Mouse (Mus musculus): ENCODE results near the gene Srarp. TPM values are rescaled to one million over a fixed set of nuclear protein-coding genes. Genes with fewer than 3 reads are reported as not detected.
A peak's percentile ranks its signal among the peaks of the same experiment; 100 is the strongest.

The Srarp gene
- polyA plus RNA-seq, 1 experiment from 2014 or later, result not detected

- H3K27me3 ChIP-seq (ENCODE audit: insufficient read depth, poor library complexity, severe bottlenecking), result no peaks in the 10 kb centered on the region
- H3K36me3 ChIP-seq, result peaks cover 76% of the 10 kb centered on the region
- H3K9me3 ChIP-seq, result no peaks in the 10 kb centered on the region
- peaks cover 31% of the 10 kb centered on the region for H3K4me1 ChIP-seq (replicated peaks)
- DNase-seq (ENCODE audit: low spot score), result no peak
- no peak overlapping the region for H3K27ac ChIP-seq
- no peak overlapping the region for H3K4me3 ChIP-seq
- WGBS, result 87% methylated on average over 14 of the region's 14 CpGs
These were observed 18.9 kb upstream of the Srarp start for GRCm38 (mm10) chr4:141454581-141455350.

GRCm38 (mm10) chr4:141451916-141452450 is 16.1 kb upstream of the Srarp start:
- H3K27ac ChIP-seq, result no peak overlapping the region
- peaks cover 94% of the 10 kb centered on the region for H3K36me3 ChIP-seq
- H3K9me3 ChIP-seq, result no peaks in the 10 kb centered on the region
- no peaks in the 10 kb centered on the region for H3K27me3 ChIP-seq (ENCODE audit: insufficient read depth, poor library complexity, severe bottlenecking)
- DNase-seq (ENCODE audit: low spot score), result no peak
- 93% methylated on average over 9 of the region's 9 CpGs for WGBS
- H3K4me1 ChIP-seq (replicated peaks), result peaks cover 9% of the 10 kb centered on the region
- H3K4me3 ChIP-seq, result no peak overlapping the region

- Histone ChIP-seq H3K27me3 (ENCODE audit: insufficient read depth, poor library complexity, severe bottlenecking) (no peaks in the 10 kb centered on the region), H3K4me3 (no peak overlapping the region), H3K27ac (no peak overlapping the region), H3K36me3 (peaks cover 96% of the 10 kb centered on the region), H3K9me3 (no peaks in the 10 kb centered on the region), H3K4me1 (replicated peaks) (peaks cover 13% of the 10 kb centered on the region)
- WGBS, result 93% methylated on average over 2 of the region's 2 CpGs
- DNase-seq (ENCODE audit: low spot score), result no peak
These were observed 15.3 kb upstream of the Srarp start for GRCm38 (mm10) chr4:141451251-141451650.

- no peak for DNase-seq (ENCODE audit: low spot score)
- Histone ChIP-seq H3K4me3 (peak overlapping the region; percentile 98; the same call in 1 of the 2 replicates), H3K27me3 (ENCODE audit: insufficient read depth, poor library complexity, severe bottlenecking) (no peaks in the 10 kb centered on the region; the same call in 1 of the 2 replicates), H3K4me1 (replicated peaks) (peaks cover 30% of the 10 kb centered on the region), H3K36me3 (peaks cover 49% of the 10 kb centered on the region), H3K27ac (no peak overlapping the region), H3K9me3 (no peaks in the 10 kb centered on the region)
- WGBS, result 79% methylated on average over 7 of the region's 7 CpGs
These were observed 10.3 kb upstream of the Srarp start for GRCm38 (mm10) chr4:141446211-141446610.

- H3K27ac ChIP-seq, result peak overlapping the region; percentile 99
- no peaks in the 10 kb centered on the region for H3K9me3 ChIP-seq
- H3K4me3 ChIP-seq, result peak overlapping the region; percentile 98
- peaks cover 40% of the 10 kb centered on the region for H3K36me3 ChIP-seq
- H3K27me3 ChIP-seq (ENCODE audit: insufficient read depth, poor library complexity, severe bottlenecking), result no peaks in the 10 kb centered on the region; the same call in 1 of the 2 replicates
- WGBS, result 19% methylated on average over 14 of the region's 14 CpGs
- DNase-seq (ENCODE audit: low spot score), result no peak
- peaks cover 30% of the 10 kb centered on the region for H3K4me1 ChIP-seq (replicated peaks)
These were observed 9.4 kb upstream of the Srarp start for GRCm38 (mm10) chr4:141445328-141445720.

GRCm38 (mm10) chr4:141444451-141445327 is 8.8 kb upstream of the Srarp start, which contains the start of gene Zbtb17:
Gene Zbtb17, plus strand, starts transcription at chr4:141444654.
- Histone ChIP-seq H3K9me3 (no peaks in the 10 kb centered on the region), H3K4me1 (replicated peaks) (peaks cover 30% of the 10 kb centered on the region), H3K4me3 (peak within 1 kb of the TSS; percentile 98), H3K27me3 (ENCODE audit: insufficient read depth, poor library complexity, severe bottlenecking) (no peaks in the 10 kb centered on the region; the same call in 1 of the 2 replicates), H3K36me3 (peaks cover 34% of the 10 kb centered on the region), H3K27ac (peak within 1 kb of the TSS; percentile 99)
- WGBS, result 1% methylated on average over 102 of the region's 102 CpGs
- peak; percentile 91 for DNase-seq (ENCODE audit: low spot score)

- Histone ChIP-seq H3K9me3 (no peaks in the 10 kb centered on the region), H3K27me3 (ENCODE audit: insufficient read depth, poor library complexity, severe bottlenecking) (no peaks in the 10 kb centered on the region; the same call in 1 of the 2 replicates), H3K27ac (peak overlapping the region; percentile 99), H3K4me1 (replicated peaks) (peaks cover 30% of the 10 kb centered on the region), H3K36me3 (peaks cover 26% of the 10 kb centered on the region), H3K4me3 (peak overlapping the region; percentile 98)
- WGBS, result 56% methylated on average over 11 of the region's 11 CpGs
- DNase-seq (ENCODE audit: low spot score), result no peak
These were observed 7.9 kb upstream of the Srarp start for GRCm38 (mm10) chr4:141443641-141444429.

- peaks cover 23% of the 10 kb centered on the region for H3K4me1 ChIP-seq (replicated peaks)
- no peaks in the 10 kb centered on the region for H3K9me3 ChIP-seq
- H3K27me3 ChIP-seq (ENCODE audit: insufficient read depth, poor library complexity, severe bottlenecking), result no peaks in the 10 kb centered on the region; the same call in 1 of the 2 replicates
- DNase-seq (ENCODE audit: low spot score), result no peak
- H3K4me3 ChIP-seq, result no peak overlapping the region
- no peak overlapping the region for H3K27ac ChIP-seq
- H3K36me3 ChIP-seq, result no peaks in the 10 kb centered on the region
These were observed 5.0 kb upstream of the Srarp start for GRCm38 (mm10) chr4:141440877-141441276.

GRCm38 (mm10) chr4:141439083-141439803 is 3.3 kb upstream of the Srarp start:
- no peak for DNase-seq (ENCODE audit: low spot score)
- H3K36me3 ChIP-seq, result no peaks in the 10 kb centered on the region
- peaks cover 7% of the 10 kb centered on the region; the same call in 1 of the 2 replicates for H3K4me1 ChIP-seq (replicated peaks)
- H3K27me3 ChIP-seq (ENCODE audit: insufficient read depth, poor library complexity, severe bottlenecking), result no peaks in the 10 kb centered on the region; the same call in 1 of the 2 replicates
- no peak overlapping the region for H3K4me3 ChIP-seq
- H3K27ac ChIP-seq, result no peak overlapping the region
- WGBS, result 86% methylated on average over 12 of the region's 12 CpGs
- H3K9me3 ChIP-seq, result no peaks in the 10 kb centered on the region

GRCm38 (mm10) chr4:141433191-141433590 is 2.7 kb downstream of the Srarp start:
- Histone ChIP-seq H3K4me1 (replicated peaks) (no peaks in the 10 kb centered on the region), H3K27ac (no peak overlapping the region), H3K4me3 (no peak overlapping the region), H3K36me3 (no peaks in the 10 kb centered on the region), H3K9me3 (no peaks in the 10 kb centered on the region), H3K27me3 (ENCODE audit: insufficient read depth, poor library complexity, severe bottlenecking) (peaks cover 7% of the 10 kb centered on the region; the same call in 1 of the 2 replicates)
- DNase-seq (ENCODE audit: low spot score), result no peak
- 85% methylated on average over 18 of the region's 18 CpGs for WGBS

GRCm38 (mm10) chr4:141432666-141433065 is 3.2 kb downstream of the Srarp start:
- Histone ChIP-seq H3K4me3 (no peak overlapping the region), H3K9me3 (no peaks in the 10 kb centered on the region), H3K36me3 (no peaks in the 10 kb centered on the region), H3K27me3 (ENCODE audit: insufficient read depth, poor library complexity, severe bottlenecking) (peaks cover 8% of the 10 kb centered on the region; the same call in 1 of the 2 replicates), H3K4me1 (replicated peaks) (no peaks in the 10 kb centered on the region), H3K27ac (no peak overlapping the region)
- DNase-seq (ENCODE audit: low spot score), result no peak
- 67% methylated on average over 14 of the region's 14 CpGs for WGBS
